Mouse (Mus musculus) Muller cell, postnatal 12 days (primary cell): ENCODE data around the gene Map3k7cl.

Source experiments
- DNase-seq: peaks from one replicate; pipeline ENCODE4 v3.0.0-alpha.2; 2015; ENCODE audit errors: inconsistent ontology term

Map3k7cl gene

DNA sequence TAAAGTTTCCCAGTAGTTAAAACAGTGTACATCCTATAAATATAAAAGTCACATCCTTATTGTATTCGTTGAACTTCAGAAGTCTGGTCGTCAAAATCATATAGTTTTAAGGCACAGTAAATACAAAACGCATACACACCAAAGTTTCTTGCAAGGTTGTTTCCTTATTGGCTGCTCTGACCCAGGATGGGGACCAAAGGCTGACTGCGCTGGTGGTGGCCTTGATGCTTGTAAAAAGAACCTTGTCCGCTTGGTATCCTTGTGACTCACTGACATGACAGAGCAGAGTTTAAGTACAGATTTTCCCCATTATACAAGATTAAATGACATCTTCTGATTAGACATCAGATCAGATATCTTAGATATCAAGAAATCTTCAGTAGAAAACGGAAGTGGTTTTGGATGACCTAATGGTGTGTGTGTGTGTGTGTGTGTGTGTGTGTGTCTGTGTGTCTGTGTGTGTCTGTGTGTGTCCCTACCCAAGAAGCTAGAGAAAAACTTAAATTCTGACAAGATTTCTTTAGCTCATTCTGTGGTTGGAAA, 82.2 kb downstream of the Map3k7cl start:
- DNase-seq, result no peak

- peak; percentile 73 for DNase-seq
Observed at GRCm38 (mm10) chr16:87635841-87636240, 82.7 kb downstream of the Map3k7cl start.

- DNase-seq, result no peak
Observed at GRCm38 (mm10) chr16:87638098-87638497, 85.0 kb downstream of the Map3k7cl start.

- no peak for DNase-seq
Observed at GRCm38 (mm10) chr16:87642234-87642633, 89.1 kb downstream of the Map3k7cl start.

DNA sequence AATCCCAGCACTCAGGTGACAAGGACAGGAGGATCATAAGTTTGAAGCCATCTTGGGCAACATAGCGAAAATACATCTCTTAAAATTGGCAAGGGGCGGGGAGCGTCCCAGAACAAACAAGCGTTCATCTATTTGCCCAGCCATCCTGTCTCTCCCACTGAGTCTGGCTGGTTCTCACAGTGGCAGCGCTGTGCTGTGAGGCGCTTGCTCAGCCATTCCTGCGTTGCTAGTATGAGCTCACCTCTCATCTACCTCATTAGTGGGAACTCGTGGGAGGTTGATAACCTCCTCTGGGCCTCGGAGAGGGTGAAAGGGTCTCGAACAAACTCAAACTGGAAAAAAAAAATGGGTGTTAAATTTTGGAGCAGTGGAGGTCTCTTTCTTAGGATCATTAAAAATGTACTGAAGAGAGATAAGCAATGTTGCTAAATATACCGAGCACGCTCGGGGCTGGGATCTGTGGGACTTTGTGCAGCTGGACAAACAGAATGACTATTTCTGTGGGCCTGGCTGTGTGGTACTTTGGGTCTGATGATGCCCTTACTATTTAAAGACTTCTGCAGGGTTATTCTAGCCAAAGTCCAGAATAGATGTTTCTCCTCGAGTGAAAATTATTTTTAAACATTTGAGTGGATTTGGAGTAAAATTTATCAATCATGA, 91.1 kb downstream of the Map3k7cl start:
- DNase-seq, result no peak
